Mouse (Mus musculus) liver, postnatal 0 days (tissue): ENCODE measurements at regions not wholly inside any gene's neighbourhood (a gene's known extent, or its start where the extent isn't known, plus 50 kb on each side); places are given as distances from the start of the nearest gene placed in this dataset.
"Not testable (repeated sequence)": the region's sequence is repeated elsewhere in the genome, so short reads cannot be mapped to it uniquely, and the experiment has no call there.

Source experiments
- ATAC-seq: fragments of 200-750 bp; cut with Nextera tagmentation; 2 replicates; pipeline ENCODE4 v1.8.0; 2017; ENCODE audit warnings: mild to moderate bottlenecking, moderate library complexity
- DNase-seq: peaks from one replicate; pipeline ENCODE4 v3.0.0-alpha.2; 2016
- H3K27ac ChIP-seq: fragments of 300-500 bp; sonication (generic); 2 replicates; pipeline ENCODE4 v1.5.1; 2014; ENCODE audit warnings: antibody characterized with exemption, moderate library complexity, mild to moderate bottlenecking, low read depth
- H3K27me3 ChIP-seq: fragments of 300-500 bp; sonication (generic); 2 replicates; pipeline ENCODE4 v1.6.1; 2014; ENCODE audit warnings: low read length, control low read depth, mixed read lengths; ENCODE audit not compliant: insufficient read depth
- H3K36me3 ChIP-seq: fragments of 300-500 bp; sonication (generic); replicated peaks from 2 replicates; pipeline ENCODE4 v1.6.1; 2014; ENCODE audit warnings: mild to moderate bottlenecking, control low read depth, low read length, moderate library complexity, mixed read lengths; ENCODE audit not compliant: insufficient read depth
- H3K4me1 ChIP-seq: fragments of 300-500 bp; sonication (generic); 2 replicates; pipeline ENCODE4 v1.6.1; 2014; ENCODE audit warnings: antibody characterized with exemption, mild to moderate bottlenecking, control low read depth; ENCODE audit not compliant: insufficient read depth
- H3K4me2 ChIP-seq: fragments of 300-500 bp; sonication (generic); 2 replicates; pipeline ENCODE4 v1.6.1; 2014; ENCODE audit warnings: low read depth, mild to moderate bottlenecking, low read length, moderate library complexity, mixed read lengths
- H3K4me3 ChIP-seq: fragments of 300-500 bp; sonication (generic); 2 replicates; pipeline ENCODE4 v1.5.1; 2014; ENCODE audit warnings: low read depth, low read length
- H3K9ac ChIP-seq: fragments of 300-500 bp; sonication (generic); replicated peaks from 2 replicates; pipeline ENCODE4 v1.6.1; 2014; ENCODE audit warnings: mild to moderate bottlenecking, moderate library complexity
- H3K9me3 ChIP-seq: fragments of 300-500 bp; sonication (generic); 2 replicates; pipeline ENCODE4 v1.6.1; 2016; ENCODE audit warnings: mild to moderate bottlenecking, control low read depth, low read length, mixed read lengths
- CTCF ChIP-seq: sonication (generic); IDR thresholded peaks from 2 replicates; pipeline ENCODE4 v1.5.1; 2016; ENCODE audit warnings: antibody characterized with exemption, low read depth
- EP300 ChIP-seq: IDR thresholded peaks from 2 replicates; pipeline ENCODE4 v1.6.1; 2016; ENCODE audit warnings: antibody characterized with exemption, low read depth, mild to moderate bottlenecking
- WGBS: fragments of 180-500 bp; shearing (Covaris S2); extraction: QIAGEN DNeasy Blood & Tissue Kit; methylation state at CpG from one replicate; pipeline ENCODE4 v1.1.7; 2014; ENCODE audit not compliant: insufficient replicate concordance; 5-methylcytosine and 5-hydroxymethylcytosine counted together

DNA sequence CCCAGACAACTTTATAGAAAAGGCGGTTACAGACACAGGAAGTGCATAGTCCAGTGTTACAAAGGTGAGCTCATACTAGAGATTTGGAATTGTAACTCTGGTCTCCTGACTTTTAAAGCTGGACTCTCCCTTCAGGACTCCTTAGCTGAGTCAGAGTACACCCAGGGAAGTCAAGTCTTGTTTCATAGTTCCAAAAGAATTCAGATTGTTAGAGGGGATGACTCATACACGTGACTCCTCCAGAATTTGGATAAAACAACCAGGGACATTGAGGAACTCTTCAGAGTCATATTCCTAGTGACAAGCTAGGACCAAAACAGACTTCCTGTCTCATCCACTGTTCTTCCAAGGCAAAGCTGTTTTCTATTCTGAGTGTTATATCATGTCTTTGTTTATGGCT is 132.8 kb upstream of the 1700056E22Rik start:
- H3K4me1 ChIP-seq, result no peaks in the 10 kb centered on the region
- no peak for TF ChIP-seq EP300
- no peak for TF ChIP-seq CTCF
- H3K9ac ChIP-seq, result no peak overlapping the region
- no peak overlapping the region for H3K4me2 ChIP-seq
- H3K9me3 ChIP-seq, result no peaks in the 10 kb centered on the region
- no peak overlapping the region for H3K27ac ChIP-seq
- ATAC-seq (no peak), DNase-seq (no peak)
- H3K4me3 ChIP-seq, result no peak overlapping the region
- no peaks in the 10 kb centered on the region for H3K27me3 ChIP-seq
- H3K36me3 ChIP-seq, result no peaks in the 10 kb centered on the region
- WGBS, result 57% methylated on average over 2 of the region's 2 CpGs

DNA sequence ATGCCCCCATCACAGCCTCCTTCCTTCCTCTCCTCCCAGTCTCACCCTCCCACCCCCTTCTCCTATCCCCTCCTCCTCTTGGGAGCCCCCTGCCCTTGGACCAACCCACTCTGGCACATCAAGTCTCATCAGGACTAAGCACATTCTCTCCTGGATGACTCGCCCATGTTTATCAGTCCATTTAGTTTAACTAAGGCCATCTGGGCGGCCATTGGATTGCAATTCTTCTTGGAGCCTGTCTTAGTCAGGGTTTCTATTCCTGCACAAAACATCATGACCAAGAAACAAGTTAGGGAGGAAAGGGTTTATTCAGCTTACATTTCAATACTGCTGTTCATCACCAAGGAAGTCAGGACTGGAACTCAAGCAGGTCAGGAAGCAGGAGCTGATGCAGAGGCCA is 128.4 kb upstream of the 1700056E22Rik start:
- not testable (repeated sequence) for H3K27ac ChIP-seq, H3K4me1 ChIP-seq

DNA sequence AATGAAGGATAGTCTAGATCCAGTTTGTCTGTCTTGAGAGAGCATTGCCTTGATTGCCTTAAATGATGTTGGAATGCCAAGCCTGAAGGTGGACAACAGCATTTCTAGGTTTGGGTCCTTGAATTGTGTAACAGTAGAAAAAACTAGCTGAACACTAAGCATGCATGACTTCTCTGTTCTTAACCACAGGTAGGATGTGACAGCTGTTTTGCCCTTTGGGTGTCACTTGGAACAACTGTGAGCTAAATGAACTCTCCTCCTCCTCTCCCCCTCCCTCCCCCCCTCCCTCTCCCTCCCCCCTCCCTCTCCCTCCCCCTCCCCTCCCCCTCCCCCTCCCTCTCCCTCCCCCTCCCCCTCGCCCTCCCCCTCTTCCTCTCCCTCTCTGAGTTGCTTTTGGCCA is 113.6 kb upstream of the 1700056E22Rik start:
- TF ChIP-seq EP300, result no peak
- no peak for TF ChIP-seq CTCF
- DNase-seq, result no peak
- H3K27ac ChIP-seq, result no peak overlapping the region
- H3K27me3 ChIP-seq, result no peaks in the 10 kb centered on the region
- ATAC-seq, result no peak
- no CpG with 5 or more reads among the region's 1 CpGs for WGBS
- no peak overlapping the region for H3K9ac ChIP-seq
- no peaks in the 10 kb centered on the region for H3K9me3 ChIP-seq
- H3K4me2 ChIP-seq, result no peak overlapping the region
- no peak overlapping the region for H3K4me3 ChIP-seq
- no peaks in the 10 kb centered on the region for H3K4me1 ChIP-seq
- H3K36me3 ChIP-seq, result no peaks in the 10 kb centered on the region

More for the DNA sequence above, 128.4 kb upstream of the 1700056E22Rik start:
- not testable (repeated sequence) for ATAC-seq, DNase-seq, H3K9me3 ChIP-seq, H3K4me3 ChIP-seq, H3K9ac ChIP-seq, H3K36me3 ChIP-seq, H3K27me3 ChIP-seq, H3K4me2 ChIP-seq
- 63% methylated on average over 2 of the region's 2 CpGs for WGBS

DNA sequence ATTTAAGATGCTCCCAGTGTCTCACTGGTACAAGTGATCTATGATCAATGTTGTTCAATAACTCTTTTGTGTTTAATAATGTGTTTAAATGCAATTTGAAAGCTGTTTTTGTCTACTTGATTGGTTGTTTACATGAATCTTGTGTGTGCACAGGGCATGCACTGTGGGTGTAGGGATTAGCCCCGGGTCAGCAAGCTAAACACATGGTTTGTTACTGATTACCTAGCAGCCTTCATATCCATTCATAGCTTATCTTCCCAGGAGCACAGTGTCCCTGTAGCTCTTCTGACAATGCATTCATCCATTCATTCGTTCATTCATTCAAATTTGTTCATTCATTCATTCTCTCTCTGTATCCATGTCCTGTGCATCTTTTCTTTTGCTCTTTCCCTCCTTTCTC is 108.9 kb upstream of the 1700056E22Rik start:
- Histone ChIP-seq H3K4me1 (no peaks in the 10 kb centered on the region), H3K27me3 (no peaks in the 10 kb centered on the region)
- 57% methylated on average over 2 of the region's 2 CpGs for WGBS

DNA sequence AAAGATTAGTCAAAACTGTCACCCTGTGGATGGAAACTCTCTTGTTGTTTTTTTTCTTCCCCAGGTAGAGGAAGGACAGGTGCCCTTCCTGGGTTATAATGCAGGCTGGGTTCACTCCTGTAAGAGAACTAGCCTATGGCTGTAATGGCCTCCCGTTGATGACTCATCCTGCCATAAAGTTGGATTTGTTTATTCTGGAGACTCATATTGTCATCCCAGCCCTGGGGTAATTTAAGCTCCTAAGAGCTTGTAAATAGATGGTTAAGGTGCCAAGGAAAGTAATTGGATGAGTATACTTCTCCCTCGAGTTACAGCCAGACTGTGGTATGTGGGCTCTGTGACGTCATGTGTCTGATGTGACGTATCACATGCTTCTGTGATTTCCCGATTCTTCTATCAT is 106.4 kb upstream of the 1700056E22Rik start:
- no peak overlapping the region for H3K9ac ChIP-seq
- no peak overlapping the region for H3K4me3 ChIP-seq
- no peaks in the 10 kb centered on the region for H3K9me3 ChIP-seq
- no peak for DNase-seq
- H3K4me1 ChIP-seq, result no peaks in the 10 kb centered on the region
- no peak for ATAC-seq
- H3K4me2 ChIP-seq, result no peak overlapping the region
- H3K27ac ChIP-seq, result no peak overlapping the region
- no peaks in the 10 kb centered on the region for H3K36me3 ChIP-seq
- TF ChIP-seq EP300, result no peak
- no peak for TF ChIP-seq CTCF
- 72% methylated on average over 5 of the region's 5 CpGs for WGBS
- H3K27me3 ChIP-seq, result no peaks in the 10 kb centered on the region

More for the DNA sequence above, 108.9 kb upstream of the 1700056E22Rik start:
- TF ChIP-seq EP300, result no peak
- no peak for TF ChIP-seq CTCF
- H3K4me3 ChIP-seq, result no peak overlapping the region
- no peaks in the 10 kb centered on the region for H3K9me3 ChIP-seq
- H3K4me2 ChIP-seq, result no peak overlapping the region
- no peaks in the 10 kb centered on the region for H3K36me3 ChIP-seq
- ATAC-seq, result peak; percentile 63
- no peak for DNase-seq
- H3K9ac ChIP-seq, result no peak overlapping the region
- H3K27ac ChIP-seq, result no peak overlapping the region

DNA sequence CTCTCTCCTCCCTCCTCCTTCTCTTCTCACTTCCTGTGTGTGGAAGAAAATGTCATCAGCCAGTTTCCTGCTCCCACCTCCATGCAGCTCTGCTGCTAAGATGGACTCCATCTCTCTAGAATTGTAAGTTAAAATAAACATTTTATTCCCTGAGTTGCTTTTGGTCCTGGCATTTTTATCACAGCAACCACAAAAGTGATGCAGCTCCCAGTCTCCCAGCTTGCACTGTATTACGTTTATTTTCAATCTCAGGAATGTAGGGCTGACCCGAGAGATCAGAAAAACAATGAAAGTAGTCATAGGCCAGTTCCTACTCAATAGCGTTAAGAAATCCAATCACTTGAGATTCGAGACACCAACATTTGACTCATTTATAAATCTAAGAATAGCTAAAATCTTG is 106.0 kb upstream of the 1700056E22Rik start:
- no peak for DNase-seq
- Histone ChIP-seq H3K4me1 (no peaks in the 10 kb centered on the region), H3K27ac (no peak overlapping the region), H3K4me2 (no peak overlapping the region), H3K4me3 (no peak overlapping the region), H3K9ac (no peak overlapping the region), H3K27me3 (no peaks in the 10 kb centered on the region), H3K9me3 (no peaks in the 10 kb centered on the region), H3K36me3 (no peaks in the 10 kb centered on the region)
- ATAC-seq, result no peak
- no peak for TF ChIP-seq CTCF
- TF ChIP-seq EP300, result no peak
- WGBS, result 69% methylated on average over 4 of the region's 4 CpGs

DNA sequence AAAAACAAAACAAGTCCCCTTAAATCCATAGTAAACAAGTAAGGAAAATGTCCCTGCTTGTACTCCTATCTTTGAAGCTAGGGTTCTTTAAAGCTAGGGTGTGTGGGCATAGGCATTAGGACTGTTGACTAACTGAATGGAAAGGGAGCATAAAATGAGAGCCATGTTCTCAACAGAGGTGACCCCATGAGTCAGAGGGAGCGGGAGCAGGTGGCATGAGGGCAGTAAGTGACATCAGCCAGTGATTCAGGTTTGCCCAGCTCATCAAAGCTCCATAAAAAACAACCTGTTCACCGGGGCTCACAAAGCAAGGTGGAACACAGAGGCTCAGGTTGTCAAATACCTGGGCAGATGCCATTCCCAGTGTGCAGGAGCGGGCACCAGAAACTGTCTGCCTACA is 104.6 kb upstream of the 1700056E22Rik start:
- no peak for DNase-seq
- Histone ChIP-seq H3K9ac (no peak overlapping the region), H3K4me2 (no peak overlapping the region), H3K27me3 (no peaks in the 10 kb centered on the region), H3K27ac (no peak overlapping the region), H3K36me3 (no peaks in the 10 kb centered on the region), H3K4me1 (no peaks in the 10 kb centered on the region), H3K9me3 (no peaks in the 10 kb centered on the region), H3K4me3 (no peak overlapping the region)
- WGBS, result 79% methylated on average over 3 of the region's 3 CpGs
- no peak for ATAC-seq
- no peak for TF ChIP-seq CTCF
- no peak for TF ChIP-seq EP300
